Mouse (Mus musculus): ENCODE results near the gene Cyp39a1. TPM values are rescaled to one million over a fixed set of nuclear protein-coding genes. Genes with fewer than 3 reads are reported as not detected.

Cyp39a1 gene
- total RNA-seq, 1 experiment = 1.6 TPM

- H3K9ac ChIP-seq (ENCODE audit: insufficient read depth, low read depth, low read length, poor library complexity, severe bottlenecking) = no peak overlapping the region
- DNase-seq (ENCODE audit: low read depth, low spot score) = no peak
- no peak overlapping the region for H3K4me3 ChIP-seq (ENCODE audit: insufficient read depth in 1 of 2, low read depth in 1 of 2, low read length in 2 of 2, poor library complexity in 1 of 2, severe bottlenecking in 1 of 2)
- TF ChIP-seq ZNF384 (IDR thresholded peaks at IDR 0.05; ENCODE audit: low read depth, low read length) (no peak), ZC3H11A (IDR thresholded peaks at IDR 0.05; ENCODE audit: borderline replicate concordance, low read depth, low read length) (no peak), MAFK (IDR thresholded peaks at IDR 0.05; ENCODE audit: insufficient read depth, low read depth, low read length) (no peak), CHD2 (IDR thresholded peaks at IDR 0.05; ENCODE audit: low read depth, low read length) (no peak), HCFC1 (IDR thresholded peaks at IDR 0.05; ENCODE audit: borderline replicate concordance, insufficient read depth, low read length) (no peak)
- no peaks in the 10 kb centered on the region for H3K4me1 ChIP-seq (ENCODE audit: control insufficient read depth in 2 of 2, insufficient read depth in 2 of 2, low read length in 2 of 2, poor library complexity in 1 of 2)
- no peaks in the 10 kb centered on the region for H3K9me3 ChIP-seq (ENCODE audit: control insufficient read depth, insufficient read depth, low read depth, low read length)
- in situ Hi-C loops (cut with MboI; ENCODE audit: low sequenced_read_pairs in 2 of 2, unreplicated experiment in 2 of 2) = no loop called here
- H3K27ac ChIP-seq (ENCODE audit: insufficient read depth, low read depth, low read length, poor library complexity, severe bottlenecking) = no peak overlapping the region
- no peaks in the 10 kb centered on the region for H3K36me3 ChIP-seq (ENCODE audit: control insufficient read depth, insufficient read depth, low read length, poor library complexity, severe bottlenecking)
Measured at GRCm38 (mm10) chr17:43752811-43753210, 85.6 kb downstream of the Cyp39a1 start.

- H3K9me3 ChIP-seq (ENCODE audit: control insufficient read depth, insufficient read depth, low read depth, low read length) = no peaks in the 10 kb centered on the region
- DNase-seq (ENCODE audit: low read depth, low spot score) = no peak
- in situ Hi-C loops (cut with MboI; ENCODE audit: low sequenced_read_pairs in 2 of 2, unreplicated experiment in 2 of 2) = no loop called here
- no peaks in the 10 kb centered on the region for H3K36me3 ChIP-seq (ENCODE audit: control insufficient read depth, insufficient read depth, low read length, poor library complexity, severe bottlenecking)
- no peak overlapping the region for H3K27ac ChIP-seq (ENCODE audit: insufficient read depth, low read depth, low read length, poor library complexity, severe bottlenecking)
- H3K9ac ChIP-seq (ENCODE audit: insufficient read depth, low read depth, low read length, poor library complexity, severe bottlenecking) = no peak overlapping the region
- H3K4me3 ChIP-seq (ENCODE audit: insufficient read depth in 1 of 2, low read depth in 1 of 2, low read length in 2 of 2, poor library complexity in 1 of 2, severe bottlenecking in 1 of 2) = no peak overlapping the region
- TF ChIP-seq ZC3H11A (IDR thresholded peaks at IDR 0.05; ENCODE audit: borderline replicate concordance, low read depth, low read length) (no peak), ZNF384 (IDR thresholded peaks at IDR 0.05; ENCODE audit: low read depth, low read length) (no peak), HCFC1 (IDR thresholded peaks at IDR 0.05; ENCODE audit: borderline replicate concordance, insufficient read depth, low read length) (no peak), CHD2 (IDR thresholded peaks at IDR 0.05; ENCODE audit: low read depth, low read length) (no peak), MAFK (IDR thresholded peaks at IDR 0.05; ENCODE audit: insufficient read depth, low read depth, low read length) (no peak)
- H3K4me1 ChIP-seq (ENCODE audit: control insufficient read depth in 2 of 2, insufficient read depth in 2 of 2, low read length in 2 of 2, poor library complexity in 1 of 2) = no peaks in the 10 kb centered on the region
Measured at GRCm38 (mm10) chr17:43754687-43755086, 87.5 kb downstream of the Cyp39a1 start.

GRCm38 (mm10) chr17:43758607-43759259, 91.5 kb downstream of the Cyp39a1 start:
- DNase-seq (ENCODE audit: low read depth, low spot score) = peak; percentile 62

GRCm38 (mm10) chr17:43784531-43784930, 117.3 kb downstream of the Cyp39a1 start:
- Histone ChIP-seq H3K4me3 (ENCODE audit: insufficient read depth in 1 of 2, low read depth in 1 of 2, low read length in 2 of 2, poor library complexity in 1 of 2, severe bottlenecking in 1 of 2) (no peak overlapping the region), H3K9me3 (ENCODE audit: control insufficient read depth, insufficient read depth, low read depth, low read length) (no peaks in the 10 kb centered on the region), H3K27ac (ENCODE audit: insufficient read depth, low read depth, low read length, poor library complexity, severe bottlenecking) (no peak overlapping the region), H3K4me1 (ENCODE audit: control insufficient read depth in 2 of 2, insufficient read depth in 2 of 2, low read length in 2 of 2, poor library complexity in 1 of 2) (no peaks in the 10 kb centered on the region), H3K36me3 (ENCODE audit: control insufficient read depth, insufficient read depth, low read length, poor library complexity, severe bottlenecking) (no peaks in the 10 kb centered on the region), H3K9ac (ENCODE audit: insufficient read depth, low read depth, low read length, poor library complexity, severe bottlenecking) (no peak overlapping the region)
- TF ChIP-seq MAFK (IDR thresholded peaks at IDR 0.05; ENCODE audit: insufficient read depth, low read depth, low read length) (no peak), CHD2 (IDR thresholded peaks at IDR 0.05; ENCODE audit: low read depth, low read length) (no peak), ZNF384 (IDR thresholded peaks at IDR 0.05; ENCODE audit: low read depth, low read length) (no peak), HCFC1 (IDR thresholded peaks at IDR 0.05; ENCODE audit: borderline replicate concordance, insufficient read depth, low read length) (no peak), ZC3H11A (IDR thresholded peaks at IDR 0.05; ENCODE audit: borderline replicate concordance, low read depth, low read length) (no peak)
- DNase-seq (ENCODE audit: low read depth, low spot score) = no peak
- in situ Hi-C loops (cut with MboI; ENCODE audit: low sequenced_read_pairs in 2 of 2, unreplicated experiment in 2 of 2) = no loop called here

More at GRCm38 (mm10) chr17:43758607-43759259, 91.5 kb downstream of the Cyp39a1 start:
- no peaks in the 10 kb centered on the region for H3K36me3 ChIP-seq (ENCODE audit: control insufficient read depth, insufficient read depth, low read length, poor library complexity, severe bottlenecking)
- H3K9me3 ChIP-seq (ENCODE audit: control insufficient read depth, insufficient read depth, low read depth, low read length) = no peaks in the 10 kb centered on the region
- TF ChIP-seq ZC3H11A (IDR thresholded peaks at IDR 0.05; ENCODE audit: borderline replicate concordance, low read depth, low read length) (no peak), MAFK (IDR thresholded peaks at IDR 0.05; ENCODE audit: insufficient read depth, low read depth, low read length) (no peak), CHD2 (IDR thresholded peaks at IDR 0.05; ENCODE audit: low read depth, low read length) (no peak), ZNF384 (IDR thresholded peaks at IDR 0.05; ENCODE audit: low read depth, low read length) (no peak), HCFC1 (IDR thresholded peaks at IDR 0.05; ENCODE audit: borderline replicate concordance, insufficient read depth, low read length) (no peak)
- no peaks in the 10 kb centered on the region for H3K4me1 ChIP-seq (ENCODE audit: control insufficient read depth in 2 of 2, insufficient read depth in 2 of 2, low read length in 2 of 2, poor library complexity in 1 of 2)
- in situ Hi-C loops (cut with MboI; ENCODE audit: low sequenced_read_pairs in 2 of 2, unreplicated experiment in 2 of 2) = no loop called here
- no peak overlapping the region for H3K27ac ChIP-seq (ENCODE audit: insufficient read depth, low read depth, low read length, poor library complexity, severe bottlenecking)
- H3K4me3 ChIP-seq (ENCODE audit: insufficient read depth in 1 of 2, low read depth in 1 of 2, low read length in 2 of 2, poor library complexity in 1 of 2, severe bottlenecking in 1 of 2) = no peak overlapping the region
- H3K9ac ChIP-seq (ENCODE audit: insufficient read depth, low read depth, low read length, poor library complexity, severe bottlenecking) = no peak overlapping the region
